Mouse (Mus musculus): ENCODE data around the gene Akna.

Gene Akna

DNA sequence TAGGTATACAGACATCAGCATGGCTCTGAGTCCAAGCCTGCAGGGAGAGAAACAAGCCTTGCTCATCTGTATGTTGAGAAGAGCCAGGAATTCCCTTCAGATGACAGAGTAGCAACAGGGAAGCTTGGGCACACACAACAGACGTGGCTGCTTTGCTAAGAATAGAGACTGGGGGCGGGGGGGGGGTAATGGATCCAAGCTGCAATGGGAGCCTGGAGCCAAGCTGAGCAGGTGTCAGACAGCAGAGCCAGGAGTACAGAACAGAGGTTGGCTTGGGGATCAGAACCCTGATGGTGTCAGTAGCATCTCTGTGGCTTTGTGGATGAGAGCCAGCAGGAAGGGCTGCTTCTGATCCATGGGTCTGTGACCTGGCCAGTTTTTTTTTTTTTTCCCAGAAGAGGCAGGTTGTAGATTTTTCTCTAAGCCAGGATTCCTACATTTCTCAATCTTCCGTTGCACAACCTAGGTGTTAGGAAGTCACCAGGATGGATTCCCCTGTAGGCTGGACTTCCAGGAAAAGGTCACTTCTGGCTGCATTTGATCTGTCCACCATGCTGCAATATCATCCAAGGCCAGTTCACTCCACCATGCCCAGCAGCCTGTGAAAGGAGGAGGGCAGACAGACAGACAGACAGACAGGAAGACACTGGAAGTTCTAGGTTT lies 64.6 kb downstream of the Akna start:
- in situ Hi-C loops (cut with MboI, MseI): loop anchor here (10.0 kb wide), 1 partner anchor 1004 kb away; no protein-coding TSS in a partner anchor

DNA sequence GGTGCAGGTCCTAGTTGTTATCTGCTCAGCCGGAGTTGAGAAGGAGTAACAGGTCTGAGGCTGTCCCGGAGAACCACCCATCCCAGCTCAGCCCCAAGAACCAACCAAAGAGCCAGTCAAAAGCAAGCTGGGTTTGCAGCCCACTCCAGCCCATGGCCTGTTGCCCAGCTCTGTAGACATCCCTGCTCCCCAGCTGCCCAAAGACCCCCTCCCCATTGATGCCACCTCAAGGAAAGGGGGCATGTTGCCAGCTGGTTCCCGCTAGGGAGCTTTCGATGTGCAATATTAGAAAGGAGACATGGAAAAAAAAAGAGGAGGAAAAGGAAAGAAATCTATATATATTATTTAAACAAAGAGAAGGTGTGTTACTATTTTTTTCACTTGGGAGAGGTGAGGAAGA lies 69.8 kb downstream of the Akna start:
- in situ Hi-C loops (cut with MboI, MseI): loop anchor here (10.0 kb wide), 1 partner anchor 999 kb away; no protein-coding TSS in a partner anchor

DNA sequence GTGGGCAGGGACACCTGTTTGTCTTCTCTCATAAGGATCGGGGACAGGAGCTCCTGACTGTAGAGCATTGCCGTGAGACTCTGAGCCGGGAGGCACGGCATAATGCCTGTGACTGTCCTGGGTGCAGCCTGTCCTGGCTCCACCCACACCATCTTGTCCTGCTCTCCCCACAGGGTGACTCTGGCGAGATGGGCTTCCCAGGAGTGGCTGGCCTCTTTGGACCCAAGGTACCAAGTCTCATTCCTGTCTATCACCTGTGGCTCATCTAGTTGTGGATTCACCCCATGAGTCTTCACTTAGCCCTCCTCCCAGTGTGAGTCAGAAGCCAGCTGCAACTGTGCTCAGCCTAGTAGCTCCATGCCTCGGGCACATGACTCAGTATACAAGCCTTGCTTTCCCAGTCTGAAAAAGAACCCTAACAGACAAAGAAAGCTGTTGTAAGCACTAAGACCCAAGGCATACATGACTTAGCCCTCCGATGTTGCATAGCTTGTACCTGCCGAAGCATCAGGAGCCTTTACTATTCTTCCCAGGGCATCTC lies 79.8 kb downstream of the Akna start:
- in situ Hi-C loops (cut with MboI, MseI): no loop called here

DNA sequence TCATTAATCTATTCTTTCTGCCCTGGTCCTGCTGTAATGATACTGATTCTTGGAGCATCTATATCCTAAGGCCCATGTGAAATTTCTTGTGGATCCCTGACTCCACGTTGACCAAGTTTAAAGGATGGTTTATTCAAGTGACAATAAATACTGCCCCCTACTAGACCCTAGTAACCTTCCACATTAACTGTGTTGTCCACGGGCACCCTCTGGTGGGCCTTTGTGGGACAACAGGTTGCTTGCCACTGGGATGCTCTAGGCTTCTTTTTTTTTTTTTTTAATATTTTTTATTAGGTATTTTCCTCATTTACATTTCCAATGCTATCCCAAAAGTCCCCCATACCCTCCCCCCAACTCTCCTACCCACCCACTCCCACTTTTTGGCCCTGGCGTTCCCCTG lies 83.6 kb downstream of the Akna start:
- in situ Hi-C loops (cut with MboI, MseI): loop anchor here (5.0 kb wide), 2 partner anchors 52 to 137 kb away; no protein-coding TSS in a partner anchor

All from T-helper 2 cell (primary cell).